Mouse (Mus musculus): Measurements from ENCODE around the gene Ispd. TPM values are rescaled to one million over a fixed set of nuclear protein-coding genes. Genes with fewer than 3 reads are reported as not detected.

Ispd gene
- polyA plus RNA-seq, 1 experiment from 2014 or later = 8.9 TPM

GRCm38 (mm10) chr12:36475269-36475668 lies 94.0 kb downstream of the Ispd start:
- WGBS = 45% methylated on average over 4 of the region's 4 CpGs
- no peak for ATAC-seq (ENCODE audit: low FRiP score, low read depth)

GRCm38 (mm10) chr12:36476476-36476875 lies 95.2 kb downstream of the Ispd start:
- peaks cover 22% of the 10 kb centered on the region for H3K4me1 ChIP-seq
- WGBS = 14% methylated on average over 5 of the region's 5 CpGs

More at GRCm38 (mm10) chr12:36475269-36475668, 94.0 kb downstream of the Ispd start:
- Histone ChIP-seq H3K36me3 (no peaks in the 10 kb centered on the region), H3K4me2 (replicated peaks) (no peak overlapping the region), H3K9ac (no peak overlapping the region), H3K27ac (no peak overlapping the region), H3K4me3 (no peak overlapping the region), H3K4me1 (peaks cover 22% of the 10 kb centered on the region), H3K27me3 (no peaks in the 10 kb centered on the region), H3K9me3 (no peaks in the 10 kb centered on the region)

GRCm38 (mm10) chr12:36477501-36477900 lies 96.3 kb downstream of the Ispd start:
- Histone ChIP-seq H3K36me3 (no peaks in the 10 kb centered on the region), H3K9me3 (no peaks in the 10 kb centered on the region), H3K27ac (no peak overlapping the region), H3K9ac (no peak overlapping the region), H3K4me2 (replicated peaks) (no peak overlapping the region), H3K4me3 (no peak overlapping the region), H3K27me3 (no peaks in the 10 kb centered on the region), H3K4me1 (peaks cover 22% of the 10 kb centered on the region)
- WGBS = 42% methylated on average over 6 of the region's 6 CpGs
- no peak for ATAC-seq (ENCODE audit: low FRiP score, low read depth)

More at GRCm38 (mm10) chr12:36476476-36476875, 95.2 kb downstream of the Ispd start:
- H3K27me3 ChIP-seq = no peaks in the 10 kb centered on the region
- H3K9ac ChIP-seq = no peak overlapping the region
- no peak overlapping the region for H3K4me2 ChIP-seq (replicated peaks)
- H3K4me3 ChIP-seq = no peak overlapping the region
- no peak overlapping the region for H3K27ac ChIP-seq
- H3K9me3 ChIP-seq = no peaks in the 10 kb centered on the region
- ATAC-seq (ENCODE audit: low FRiP score, low read depth) = 0 out of 2 replicates have a peak, but pooled peaks have one; percentile 40
- no peaks in the 10 kb centered on the region for H3K36me3 ChIP-seq

- Histone ChIP-seq H3K9ac (no peak overlapping the region), H3K9me3 (no peaks in the 10 kb centered on the region), H3K4me3 (no peak overlapping the region), H3K36me3 (no peaks in the 10 kb centered on the region), H3K27me3 (no peaks in the 10 kb centered on the region), H3K4me2 (replicated peaks) (no peak overlapping the region), H3K27ac (no peak overlapping the region), H3K4me1 (peaks cover 22% of the 10 kb centered on the region)
- 56% methylated on average over 3 of the region's 3 CpGs for WGBS
- no peak for ATAC-seq (ENCODE audit: low FRiP score, low read depth)
Observed at GRCm38 (mm10) chr12:36477926-36478325, 96.7 kb downstream of the Ispd start.

GRCm38 (mm10) chr12:36481742-36482141 lies 100.5 kb downstream of the Ispd start:
- Histone ChIP-seq H3K4me1 (peaks cover 10% of the 10 kb centered on the region; the same call in 1 of the 2 replicates), H3K4me2 (replicated peaks) (no peak overlapping the region), H3K27me3 (no peaks in the 10 kb centered on the region), H3K4me3 (no peak overlapping the region), H3K36me3 (no peaks in the 10 kb centered on the region), H3K9ac (no peak overlapping the region), H3K27ac (no peak overlapping the region), H3K9me3 (no peaks in the 10 kb centered on the region)
- no peak for ATAC-seq (ENCODE audit: low FRiP score, low read depth)
- 88% methylated on average over 3 of the region's 3 CpGs for WGBS

- Histone ChIP-seq H3K27me3 (no peaks in the 10 kb centered on the region), H3K9me3 (no peaks in the 10 kb centered on the region), H3K4me1 (0 out of 2 replicates have a peak, but pooled peaks cover 2% of the 10 kb centered on the region), H3K4me3 (no peak overlapping the region), H3K9ac (no peak overlapping the region), H3K36me3 (no peaks in the 10 kb centered on the region), H3K4me2 (replicated peaks) (no peak overlapping the region), H3K27ac (no peak overlapping the region)
- 17% methylated on average over 2 of the region's 2 CpGs for WGBS
- ATAC-seq (ENCODE audit: low FRiP score, low read depth) = no peak; the same call in 1 of the 2 replicates
Observed at GRCm38 (mm10) chr12:36483346-36483745, 102.1 kb downstream of the Ispd start.

- Histone ChIP-seq H3K4me2 (replicated peaks) (no peak overlapping the region), H3K27me3 (no peaks in the 10 kb centered on the region), H3K36me3 (no peaks in the 10 kb centered on the region), H3K9ac (no peak overlapping the region), H3K27ac (no peak overlapping the region), H3K4me3 (no peak overlapping the region), H3K4me1 (no peaks in the 10 kb centered on the region), H3K9me3 (no peaks in the 10 kb centered on the region)
- no peak for ATAC-seq (ENCODE audit: low FRiP score, low read depth)
- 82% methylated on average over 3 of the region's 3 CpGs for WGBS
Observed at GRCm38 (mm10) chr12:36497565-36497964, 116.3 kb downstream of the Ispd start.

- H3K27ac ChIP-seq = no peak overlapping the region
- ATAC-seq (ENCODE audit: low FRiP score, low read depth) = no peak
- peaks cover 8% of the 10 kb centered on the region for H3K4me1 ChIP-seq
- no peak overlapping the region for H3K4me3 ChIP-seq
- WGBS = 78% methylated on average over 7 of the region's 7 CpGs
- no peak overlapping the region for H3K4me2 ChIP-seq (replicated peaks)
- no peak overlapping the region for H3K9ac ChIP-seq
- H3K27me3 ChIP-seq = no peaks in the 10 kb centered on the region
- H3K36me3 ChIP-seq = no peaks in the 10 kb centered on the region
- no peaks in the 10 kb centered on the region for H3K9me3 ChIP-seq
Observed at GRCm38 (mm10) chr12:36507111-36507903, 126.1 kb downstream of the Ispd start.

GRCm38 (mm10) chr12:36509954-36510642 lies 128.8 kb downstream of the Ispd start:
- peak overlapping the region; percentile 44; the same call in 1 of the 2 replicates for H3K27ac ChIP-seq

GRCm38 (mm10) chr12:36521774-36522173 lies 140.5 kb downstream of the Ispd start:
- Histone ChIP-seq H3K4me1 (no peaks in the 10 kb centered on the region), H3K36me3 (no peaks in the 10 kb centered on the region), H3K27ac (no peak overlapping the region), H3K9ac (no peak overlapping the region), H3K4me2 (replicated peaks) (no peak overlapping the region), H3K9me3 (no peaks in the 10 kb centered on the region), H3K27me3 (no peaks in the 10 kb centered on the region), H3K4me3 (no peak overlapping the region)
- no peak for ATAC-seq (ENCODE audit: low FRiP score, low read depth)
- 84% methylated on average over 2 of the region's 2 CpGs for WGBS

More at GRCm38 (mm10) chr12:36509954-36510642, 128.8 kb downstream of the Ispd start:
- Histone ChIP-seq H3K4me3 (no peak overlapping the region), H3K4me1 (peaks cover 8% of the 10 kb centered on the region), H3K4me2 (replicated peaks) (no peak overlapping the region), H3K9me3 (no peaks in the 10 kb centered on the region), H3K27me3 (no peaks in the 10 kb centered on the region), H3K36me3 (no peaks in the 10 kb centered on the region), H3K9ac (no peak overlapping the region)
- peak; percentile 79; the same call in 1 of the 2 replicates for ATAC-seq (ENCODE audit: low FRiP score, low read depth)
- 41% methylated on average over 10 of the region's 10 CpGs for WGBS

GRCm38 (mm10) chr12:36523515-36523914 lies 142.3 kb downstream of the Ispd start:
- no peaks in the 10 kb centered on the region for H3K36me3 ChIP-seq
- no peak overlapping the region for H3K4me3 ChIP-seq
- H3K27ac ChIP-seq = no peak overlapping the region
- H3K4me2 ChIP-seq (replicated peaks) = no peak overlapping the region
- WGBS = 89% methylated on average over 2 of the region's 2 CpGs
- H3K27me3 ChIP-seq = no peaks in the 10 kb centered on the region
- H3K9ac ChIP-seq = no peak overlapping the region
- H3K9me3 ChIP-seq = no peaks in the 10 kb centered on the region
- no peaks in the 10 kb centered on the region for H3K4me1 ChIP-seq
- no peak for ATAC-seq (ENCODE audit: low FRiP score, low read depth)

GRCm38 (mm10) chr12:36530920-36531319 lies 149.7 kb downstream of the Ispd start:
- H3K4me1 ChIP-seq = peaks cover 6% of the 10 kb centered on the region
- no peak for ATAC-seq (ENCODE audit: low FRiP score, low read depth)
- no peaks in the 10 kb centered on the region for H3K27me3 ChIP-seq
- H3K4me2 ChIP-seq (replicated peaks) = no peak overlapping the region
- no peaks in the 10 kb centered on the region for H3K9me3 ChIP-seq
- H3K4me3 ChIP-seq = no peak overlapping the region
- no peak overlapping the region for H3K27ac ChIP-seq
- H3K9ac ChIP-seq = no peak overlapping the region
- no peaks in the 10 kb centered on the region for H3K36me3 ChIP-seq
- WGBS = 69% methylated on average over 2 of the region's 2 CpGs

Measured in limb, embryonic 13.5 days (tissue).